Comparison of ENCODE assay signal across 24 mouse cellular contexts in the genomic region with DNA sequence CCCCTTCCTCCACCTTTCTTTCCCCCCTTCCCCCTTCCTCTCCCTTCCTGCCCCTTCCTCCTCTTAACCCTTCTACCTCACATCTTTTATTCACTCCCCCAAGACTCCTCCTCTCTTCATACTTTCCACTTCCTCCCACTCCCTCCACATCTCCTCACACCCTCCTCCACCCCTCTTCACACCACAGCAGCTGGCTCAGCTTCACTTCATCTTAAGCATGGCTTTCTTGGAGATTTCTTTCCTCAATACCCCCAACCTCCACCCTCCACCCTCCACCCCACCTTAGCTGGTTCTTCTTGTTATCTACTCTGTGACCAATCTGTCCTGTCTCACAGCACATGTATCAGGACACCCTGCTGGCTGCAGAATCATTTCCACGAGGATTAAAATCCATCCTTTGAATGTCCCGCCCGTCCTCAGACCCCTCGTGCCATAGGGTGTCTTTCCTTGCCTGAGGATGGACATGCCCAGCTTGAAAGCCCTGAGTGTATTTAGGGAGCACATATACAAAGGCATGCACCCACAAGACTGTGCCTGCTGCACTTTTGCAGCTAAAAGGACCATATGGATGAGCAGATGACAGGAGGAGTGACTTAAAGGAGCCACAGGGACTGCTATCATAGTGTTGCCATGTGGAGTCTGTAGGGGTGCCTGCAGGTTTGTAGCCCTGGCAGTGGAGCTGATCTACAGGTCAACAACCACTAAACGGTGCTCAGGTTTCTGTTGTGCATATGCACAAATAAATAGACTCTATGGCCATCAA. TPM values are rescaled to one million over a fixed set of nuclear protein-coding genes. Genes with fewer than 3 reads are reported as not detected.
DNase-seq lines count a peak whose midpoint lies in the region; ATAC-seq and TF ChIP-seq lines count a peak whose summit lies in the region.
"Had no signal": no experiment of that assay in that cellular context is flagged by ENCODE, and none has a peak within 500 bp of the region (broad histone marks: within the 10 kb centered on the region; RNA-seq: fewer than 3 reads in every experiment).

No protein-coding gene starts in this region.

- peaks cover 14% of the 10 kb centered on the region for H3K36me3 ChIP-seq in stomach, postnatal 0 days (ENCODE audit: control insufficient read depth, insufficient read depth, low read length)
- H3K36me3 ChIP-seq: limb, embryonic 10.5 days had no signal

- ATAC-seq in frontal cortex, adult (ENCODE audit: low TSS enrichment): peak; percentile 39
- ATAC-seq in stomach, postnatal 0 days (ENCODE audit: low FRiP score, low TSS enrichment): no peak
- ATAC-seq: liver, postnatal 0 days had no signal

- H3K27me3 ChIP-seq in stomach, postnatal 0 days (ENCODE audit: control insufficient read depth, insufficient read depth, low read length): no peaks in the 10 kb centered on the region
- H3K27me3 ChIP-seq: embryonic facial prominence, embryonic 13.5 days; hindbrain, embryonic 12.5 days; stomach, embryonic 15.5 days had no signal

- no peak overlapping the region for H3K27ac ChIP-seq in stomach, postnatal 0 days (replicated peaks)
- H3K27ac ChIP-seq: embryonic facial prominence, embryonic 13.5 days; hindbrain, embryonic 12.5 days; kidney, postnatal 0 days; limb, embryonic 10.5 days; stomach, embryonic 15.5 days had no signal

- no peak overlapping the region for H3K4me3 ChIP-seq in stomach, postnatal 0 days (ENCODE audit: low read depth, low read length)
- H3K4me3 ChIP-seq: embryonic facial prominence, embryonic 13.5 days; hindbrain, embryonic 12.5 days; limb, embryonic 10.5 days; megakaryocyte, embryonic 14.5 days; myocyte; stomach, embryonic 15.5 days had no signal

- TF ChIP-seq CTCF in stomach, postnatal 0 days (IDR thresholded peaks at IDR 0.05; ENCODE audit: low read depth): no peak

- WGBS in stomach, postnatal 0 days: 75% methylated on average over 5 of the region's 5 CpGs

- TF ChIP-seq EP300 in stomach, postnatal 0 days (optimal IDR thresholded peaks at IDR 0.05): no peak

- no peak overlapping the region for H3K9ac ChIP-seq in stomach, postnatal 0 days (ENCODE audit: low read length)
- H3K9ac ChIP-seq: embryonic facial prominence, embryonic 13.5 days; hindbrain, embryonic 12.5 days; liver, postnatal 0 days; stomach, embryonic 15.5 days had no signal

- H3K4me1 ChIP-seq in stomach, postnatal 0 days (replicated peaks; ENCODE audit: control insufficient read depth, insufficient read depth): no peaks in the 10 kb centered on the region
- H3K4me1 ChIP-seq: hindbrain, embryonic 12.5 days; limb, embryonic 10.5 days; stomach, embryonic 15.5 days had no signal

- H3K4me2 ChIP-seq in stomach, postnatal 0 days (replicated peaks; ENCODE audit: low read depth): no peak overlapping the region
- H3K4me2 ChIP-seq: embryonic facial prominence, embryonic 13.5 days; hindbrain, embryonic 12.5 days; stomach, embryonic 15.5 days had no signal

- H3K9me3 ChIP-seq in stomach, postnatal 0 days (ENCODE audit: control insufficient read depth, low read length): no peaks in the 10 kb centered on the region
- H3K9me3 ChIP-seq: embryonic facial prominence, embryonic 13.5 days; hindbrain, embryonic 12.5 days; limb, embryonic 10.5 days; stomach, embryonic 15.5 days had no signal

- no peak for DNase-seq in frontal cortex, postnatal 10 days (ENCODE audit: low spot score in 2 of 2)
- peak; percentile 35 to 74 for DNase-seq in layer of hippocampus, adult 18-20 months (ENCODE audit: low spot score in 2 of 2)
- no peak for DNase-seq in layer of hippocampus, adult 8-10 months (ENCODE audit: low spot score in 2 of 2)
- peak; percentile 64 for DNase-seq in brain, adult 2 months (ENCODE audit: low read depth, low spot score)
- DNase-seq in layer of hippocampus, adult 9-11 months: peak; percentile 53
- DNase-seq in ovary, postnatal 10 days (ENCODE audit: low spot score): no peak
- DNase-seq in stomach, postnatal 0 days (ENCODE audit: low spot score): no peak
- DNase-seq: adrenal gland, adult 2 months; B cell, adult 2 months; cerebellum, adult 9-11 months; gastrocnemius, postnatal 25 days; kidney, adult 18-20 months; liver, postnatal 0 days; lung, postnatal 10 days; midbrain, embryonic 14.5 days; right cerebral cortex, postnatal 14 days had no signal

RNA-seq across cellular contexts. Expression of gene AI597479, which starts 31.9 kb away (rescaled TPM):
- total RNA-seq in layer of hippocampus, adult 18-20 months (2021): 10 to 100 TPM; 27.5 to 27.8 TPM
- total RNA-seq in layer of hippocampus, adult 8-10 months (2022): 10 to 100 TPM; 23.2 to 25.6 (median 24.2) TPM
- 10.7 and 11.2 TPM in 2 replicates for polyA plus RNA-seq in stomach, postnatal 0 days (2015; fragmentation: Nextera tagmentation; extraction: Ambion mirVana)

RNA-seq across cellular contexts. Expression of gene Tgfbrap1, which starts 32.0 kb away (rescaled TPM):
- 10 to 100 TPM; 37.7 to 38.1 TPM for total RNA-seq in layer of hippocampus, adult 18-20 months (2021)
- total RNA-seq in layer of hippocampus, adult 8-10 months (2022): 10 to 100 TPM; 40.2 to 44.5 (median 41.7) TPM
- polyA plus RNA-seq in stomach, postnatal 0 days (2015; fragmentation: Nextera tagmentation; extraction: Ambion mirVana): 4.6 and 5.7 TPM in 2 replicates

Comparison
In these comparisons a context has a peak if more than half of its experiments do, and no peak if none do; other contexts are left out.
1. DNase-seq: peak in layer of hippocampus, adult 18-20 months (2 of 2), brain, adult 2 months (single experiment) and layer of hippocampus, adult 9-11 months (single experiment); none in frontal cortex, postnatal 10 days (0 of 2), layer of hippocampus, adult 8-10 months (0 of 2), ovary, postnatal 10 days (single experiment) and stomach, postnatal 0 days (single experiment).